Mouse (Mus musculus) CD4-positive, CD25-positive, alpha-beta regulatory T cell (primary cell): ENCODE measurements around the gene Epc2. TPM values are rescaled to one million over a fixed set of nuclear protein-coding genes. Genes with fewer than 3 reads are reported as not detected.

Source experiments
- polyA plus RNA-seq: library from polyadenylated mRNA; unstranded; fragments of 100-300 nt; shearing (Covaris generic); gene quantifications from one replicate; pipeline ENCODE4 v1.2.1, GENCODE M21; 2017

Gene Epc2
- 4.9 TPM for polyA plus RNA-seq

GRCm38 (mm10) chr2:49450931-49451636 lies at the start of gene Epc2:
Epc2 (plus strand) TSS chr2:49451486.

Other genes starting within 250 kb of the Epc2 start
- 2.6 TPM for gene Kif5c, start 167.8 kb downstream of the Epc2 start, polyA plus RNA-seq